Mouse (Mus musculus) G1E (cell line): ENCODE measurements around the gene Ddn. TPM values are rescaled to one million over a fixed set of nuclear protein-coding genes. Genes with fewer than 3 reads are reported as not detected.
A peak's percentile ranks its signal among the peaks of the same experiment; 100 is the strongest.

Source experiments
- ATAC-seq: 2 replicates; pipeline ENCODE4 v1.8.0; 2016; ENCODE audit warnings: mild to moderate bottlenecking; ENCODE audit not compliant: insufficient number of reproducible peaks, poor library complexity, low FRiP score, severe bottlenecking; ENCODE audit errors: extremely low read depth
- DNase-seq: peaks from one replicate; pipeline ENCODE4 v3.0.0; 2012; ENCODE audit warnings: low spot score
- H3K27me3 ChIP-seq: 2 replicates; pipeline ENCODE4 v1.6.1; 2012; ENCODE audit warnings: mild to moderate bottlenecking, low read length, inconsistent platforms; ENCODE audit not compliant: insufficient read depth
- H3K36me3 ChIP-seq: replicated peaks from 2 replicates; pipeline ENCODE3; 2012; ENCODE audit warnings: mild to moderate bottlenecking, inconsistent platforms
- H3K4me1 ChIP-seq: 2 replicates; pipeline ENCODE4 v1.6.1; 2012; ENCODE audit warnings: low read depth, low read length, inconsistent platforms, mixed read lengths; ENCODE audit not compliant: insufficient read depth
- H3K4me3 ChIP-seq: 2 replicates; pipeline ENCODE4 v1.5.1; 2012; ENCODE audit warnings: low read depth, mild to moderate bottlenecking, inconsistent platforms, low read length, moderate library complexity, mixed read lengths
- H3K9me3 ChIP-seq: replicated peaks from 2 replicates; pipeline ENCODE4 v1.6.1; 2012; ENCODE audit warnings: inconsistent platforms
- CTCF ChIP-seq: IDR thresholded peaks from 2 replicates; pipeline ENCODE4 v1.5.1; 2012; ENCODE audit warnings: low read depth, low read length, inconsistent platforms, mixed read lengths
- GATA1 ChIP-seq: IDR thresholded peaks from 2 replicates; pipeline ENCODE4 v1.6.1; 2012; ENCODE audit warnings: borderline replicate concordance, low read length, inconsistent platforms, mixed read lengths
- GATA2 ChIP-seq: IDR thresholded peaks from 2 replicates; pipeline ENCODE4 v1.6.1; 2012; ENCODE audit warnings: low read depth, low read length, inconsistent platforms, borderline replicate concordance
- POLR2AphosphoS5 ChIP-seq: IDR thresholded peaks from 2 replicates; pipeline ENCODE4 v1.6.1; 2012; ENCODE audit warnings: low read depth, low read length, inconsistent platforms; ENCODE audit not compliant: insufficient replicate concordance
- TAL1 ChIP-seq: conservative IDR thresholded peaks from 2 replicates; pipeline ENCODE4 v1.6.1; 2012; ENCODE audit warnings: low read depth, low read length, inconsistent platforms, mixed read lengths
- polyA plus RNA-seq: library from polyadenylated mRNA; stranded (reverse); fragments of >175 nt; gene quantifications from 2 replicates; pipeline ENCODE4 v1.2.3, GENCODE M21; 2012
- total RNA-seq, 2 experiments: library from RNA; stranded (forward) in 1 of 2; stranded (reverse) in 1 of 2; fragments of 200-1000 nt in 1 of 2; fragments of >200 nt in 1 of 2; fragmentation: Nextera tagmentation in 1 of 2; gene quantifications; 2 replicates each; pipeline ENCODE4 v1.2.3; 2014 to 2017

The Ddn gene
- total and polyA plus RNA-seq, 3 experiments, result 0.08 to 0.22 TPM; not detected in 1

DNA sequence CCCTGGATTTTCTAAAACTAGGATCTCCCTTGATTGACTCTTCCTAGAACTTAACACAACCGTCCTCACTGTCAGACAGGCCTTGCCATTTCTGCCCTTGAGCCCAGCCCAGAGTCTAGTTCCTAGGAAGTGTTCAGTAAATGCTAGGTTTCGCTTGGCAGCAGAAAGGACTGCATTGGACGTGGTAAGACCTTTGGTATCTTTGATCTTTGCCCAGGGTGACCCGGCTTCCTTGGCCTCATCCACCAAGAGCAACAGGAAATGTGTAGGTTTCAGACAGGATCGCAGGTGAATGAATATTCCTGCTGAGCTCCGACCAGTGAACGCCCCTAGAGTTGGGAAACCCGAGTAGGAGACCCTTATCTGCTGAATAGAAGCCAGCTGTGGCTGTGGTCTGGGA is 6.4 kb downstream of the Ddn start:
- no peak for TF ChIP-seq POLR2AphosphoS5
- no peak for TF ChIP-seq CTCF
- TF ChIP-seq TAL1, result no peak
- no peak for TF ChIP-seq GATA2
- TF ChIP-seq GATA1, result no peak
- Histone ChIP-seq H3K4me3 (no peak overlapping the region), H3K36me3 (no peaks in the 10 kb centered on the region), H3K4me1 (peaks cover 36% of the 10 kb centered on the region), H3K27me3 (peaks cover 95% of the 10 kb centered on the region), H3K9me3 (peaks cover 5% of the 10 kb centered on the region; the same call in 1 of the 2 replicates)
- no peak for DNase-seq
- ATAC-seq, result no peak

DNA sequence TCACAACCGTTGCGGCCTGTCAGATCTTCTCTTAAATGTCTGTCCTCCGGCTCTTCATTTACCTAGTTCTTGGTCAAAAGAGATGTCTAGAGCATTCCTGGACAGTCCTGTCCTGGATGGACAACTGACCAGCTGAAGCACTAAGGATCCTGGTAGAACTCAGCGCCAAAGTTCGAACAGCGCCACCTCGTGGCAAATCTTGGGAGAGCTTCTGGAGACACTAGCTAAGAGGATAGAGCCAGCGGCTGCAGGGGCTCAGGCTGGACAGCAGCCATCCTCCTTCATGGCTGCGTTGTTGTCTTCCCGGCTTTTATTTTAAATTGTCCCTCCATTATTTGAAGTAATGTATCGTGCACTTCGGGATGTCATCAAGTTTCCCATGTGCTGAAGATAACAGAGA is 9.9 kb downstream of the Ddn start:
- TF ChIP-seq GATA1 (no peak), CTCF (peak; percentile 75), TAL1 (no peak)
- no peaks in the 10 kb centered on the region for H3K36me3 ChIP-seq
- H3K4me1 ChIP-seq, result peaks cover 8% of the 10 kb centered on the region
- peak; percentile 70 for DNase-seq
- no peak overlapping the region for H3K4me3 ChIP-seq
- no peaks in the 10 kb centered on the region for H3K9me3 ChIP-seq
- ATAC-seq, result no peak
- H3K27me3 ChIP-seq, result peaks cover 86% of the 10 kb centered on the region

DNA sequence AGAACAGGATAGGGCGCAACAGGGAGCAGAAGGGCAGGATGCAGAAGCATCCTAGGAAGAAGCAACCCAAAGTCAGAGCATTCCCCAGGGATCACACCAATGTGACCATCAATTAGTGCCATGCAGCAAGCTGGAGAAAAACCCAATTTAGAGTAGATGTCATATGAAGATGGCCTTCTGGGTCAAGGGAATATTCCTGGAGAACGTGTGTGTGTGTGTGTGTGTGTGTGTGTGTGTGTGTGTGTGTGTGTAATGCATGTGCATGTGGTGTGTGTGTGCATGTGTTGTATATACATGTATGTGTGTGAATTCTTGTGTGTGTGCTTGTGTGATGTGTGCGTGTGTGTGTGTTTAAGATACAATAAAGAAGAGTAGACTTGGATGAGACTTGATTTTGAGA is 10.4 kb downstream of the Ddn start:
- Histone ChIP-seq H3K4me1 (peaks cover 3% of the 10 kb centered on the region), H3K9me3 (no peaks in the 10 kb centered on the region), H3K4me3 (no peak overlapping the region), H3K36me3 (no peaks in the 10 kb centered on the region), H3K27me3 (peaks cover 84% of the 10 kb centered on the region)
- ATAC-seq, result no peak
- TF ChIP-seq CTCF (no peak), GATA2 (no peak), TAL1 (no peak), GATA1 (no peak), POLR2AphosphoS5 (no peak)
- no peak for DNase-seq

DNA sequence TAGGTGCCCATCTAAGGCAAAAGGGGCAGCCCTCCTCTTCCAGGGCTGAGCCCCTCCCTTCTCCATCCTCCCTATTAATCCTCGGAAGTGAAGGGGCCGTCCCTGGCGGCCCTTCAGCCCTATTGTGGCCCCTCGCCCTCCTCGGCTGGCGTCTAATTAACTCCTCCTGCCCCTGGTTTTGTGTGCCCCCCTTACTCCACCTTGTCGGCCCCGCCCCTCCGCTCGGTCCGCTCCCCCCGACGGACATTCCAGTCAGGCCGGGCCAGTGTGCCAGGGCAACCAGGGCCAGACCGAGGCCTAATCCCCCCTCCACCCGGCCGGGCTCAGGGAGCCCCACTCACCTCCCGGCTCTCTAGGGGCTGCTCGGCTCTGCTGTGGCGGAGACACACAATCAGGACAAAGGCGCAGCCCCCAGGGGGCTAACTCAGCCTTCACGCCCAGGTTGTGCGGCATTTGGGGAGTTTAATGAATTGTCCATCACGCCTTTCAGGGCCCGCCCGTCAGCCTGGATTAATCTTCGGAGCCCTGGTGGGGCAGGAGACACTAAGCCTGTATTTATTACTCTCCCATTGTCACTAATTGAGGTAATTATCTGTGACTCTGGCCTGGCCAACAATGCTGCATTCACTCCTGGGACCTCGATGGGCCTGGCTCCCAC is 11.3 kb downstream of the Ddn start:
- Histone ChIP-seq H3K27me3 (peaks cover 83% of the 10 kb centered on the region), H3K36me3 (no peaks in the 10 kb centered on the region), H3K4me1 (no peaks in the 10 kb centered on the region; the same call in 1 of the 2 replicates), H3K9me3 (no peaks in the 10 kb centered on the region), H3K4me3 (no peak overlapping the region)
- ATAC-seq, result no peak
- no peak for DNase-seq
- TF ChIP-seq GATA2 (no peak), POLR2AphosphoS5 (no peak), CTCF (no peak), GATA1 (no peak), TAL1 (no peak)

DNA sequence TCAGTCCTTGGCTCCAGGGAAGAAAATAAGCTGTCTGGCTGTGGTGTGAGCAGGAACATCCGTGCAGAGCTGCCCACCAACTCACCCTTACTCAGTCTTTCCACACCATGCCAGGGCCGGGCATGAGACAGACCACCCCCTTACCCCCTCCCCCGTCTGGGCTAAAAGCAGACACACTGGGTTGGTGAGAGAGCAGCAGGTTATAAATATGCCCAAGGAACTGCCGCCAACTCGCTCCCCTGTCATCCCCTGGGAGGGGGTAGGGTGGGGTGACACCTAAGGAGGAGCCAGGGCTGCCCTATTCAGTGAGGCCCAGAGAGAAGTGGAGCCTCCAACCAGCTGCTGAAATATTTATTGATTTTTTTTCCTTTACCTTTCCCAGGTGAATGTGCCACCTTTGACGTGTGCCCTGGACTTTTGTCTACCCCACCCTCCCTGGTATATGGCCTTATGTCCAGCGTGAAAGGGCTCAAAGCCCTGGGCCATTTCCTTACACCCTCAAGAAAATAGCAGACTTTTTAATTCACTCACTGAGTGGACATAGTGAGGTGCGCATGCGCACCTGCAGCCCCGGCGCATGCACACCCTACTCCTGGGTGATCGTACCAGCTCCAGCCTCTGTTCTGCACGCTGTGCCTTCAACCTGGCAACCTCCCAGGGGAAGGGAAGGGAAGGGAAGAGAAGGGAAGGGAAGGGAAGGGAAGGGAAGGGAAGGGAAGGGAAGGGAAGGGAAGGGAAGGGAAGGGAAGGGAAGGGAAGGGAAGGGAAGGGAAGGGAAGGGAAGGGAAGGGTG is 12.3 kb downstream of the Ddn start:
- DNase-seq, result no peak
- peaks cover 84% of the 10 kb centered on the region for H3K27me3 ChIP-seq
- H3K4me3 ChIP-seq, result no peak overlapping the region
- no peaks in the 10 kb centered on the region for H3K36me3 ChIP-seq
- no peak for TF ChIP-seq TAL1
- TF ChIP-seq GATA2, result no peak
- no peak for TF ChIP-seq POLR2AphosphoS5
- TF ChIP-seq CTCF, result no peak
- no peak for TF ChIP-seq GATA1
- H3K4me1 ChIP-seq, result peaks cover 6% of the 10 kb centered on the region; the same call in 1 of the 2 replicates
- no peak for ATAC-seq
- peaks cover 6% of the 10 kb centered on the region for H3K9me3 ChIP-seq

DNA sequence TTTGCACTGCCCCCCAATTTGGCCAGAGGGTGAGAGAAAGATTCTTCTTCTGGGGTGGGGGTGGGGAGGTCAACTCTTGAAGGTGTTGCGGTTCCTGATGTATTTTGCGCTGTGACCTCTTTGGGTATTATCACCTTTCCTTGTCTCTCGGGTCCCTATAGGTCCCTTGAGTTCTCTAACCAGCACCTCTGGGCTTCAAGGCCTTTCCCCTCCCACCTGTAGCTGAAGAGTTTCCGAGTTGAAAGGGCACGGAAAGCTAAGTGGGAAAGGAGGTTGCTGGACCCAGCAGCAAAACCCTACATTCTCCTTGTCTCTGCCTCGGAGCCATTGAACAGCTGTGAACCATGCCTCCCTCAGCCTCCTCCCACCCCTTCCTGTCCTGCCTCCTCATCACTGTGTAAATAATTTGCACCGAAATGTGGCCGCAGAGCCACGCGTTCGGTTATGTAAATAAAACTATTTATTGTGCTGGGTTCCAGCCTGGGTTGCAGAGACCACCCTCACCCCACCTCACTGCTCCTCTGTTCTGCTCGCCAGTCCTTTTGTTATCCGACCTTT is 16.1 kb downstream of the Ddn start:
- Histone ChIP-seq H3K36me3 (no peaks in the 10 kb centered on the region), H3K27me3 (peaks cover 87% of the 10 kb centered on the region), H3K9me3 (peaks cover 6% of the 10 kb centered on the region), H3K4me3 (no peak overlapping the region), H3K4me1 (peaks cover 19% of the 10 kb centered on the region)
- ATAC-seq (no peak), DNase-seq (no peak)
- TF ChIP-seq POLR2AphosphoS5, result no peak
- TF ChIP-seq GATA2, result no peak
- TF ChIP-seq TAL1, result no peak
- no peak for TF ChIP-seq CTCF
- no peak for TF ChIP-seq GATA1
